Mouse (Mus musculus) frontal cortex, adult 2 months (tissue): ENCODE measurements at regions not wholly inside any gene's neighbourhood (a gene's known extent, or its start where the extent isn't known, plus 50 kb on each side); places are given as distances from the start of the nearest gene placed in this dataset.

ENCODE experiments used
- DNase-seq, 2 experiments: peaks; one replicate each; pipeline ENCODE4 v3.0.0; 2022; ENCODE audit warnings: low spot score in 1 of 2; ENCODE audit errors: extremely low spot score in 1 of 2

GRCm38 (mm10) chr11:34980210-34980609, 140.8 kb upstream of the Slit3 start:
- DNase-seq, result no peak

GRCm38 (mm10) chr11:34977861-34978260, 143.2 kb upstream of the Slit3 start:
- no peak for DNase-seq

GRCm38 (mm10) chr11:34975771-34976302, 142.4 kb upstream of the Spdl1 start:
- peak in 1 of 2 experiments; percentile 6 for DNase-seq

- DNase-seq, result no peak
These were observed 140.1 kb upstream of the Spdl1 start for GRCm38 (mm10) chr11:34973467-34973921.

- no peak for DNase-seq
These were observed 139.6 kb upstream of the Spdl1 start for GRCm38 (mm10) chr11:34973012-34973411.

- no peak for DNase-seq
These were observed 125.8 kb upstream of the Spdl1 start for GRCm38 (mm10) chr11:34959291-34959690.

GRCm38 (mm10) chr11:34941486-34942456, 108.3 kb upstream of the Spdl1 start:
- DNase-seq, result no peak

GRCm38 (mm10) chr11:34940151-34940550, 106.7 kb upstream of the Spdl1 start:
- DNase-seq, result no peak

- peak; percentile 39 to 53 for DNase-seq
These were observed 105.6 kb upstream of the Spdl1 start for GRCm38 (mm10) chr11:34939002-34939401.

GRCm38 (mm10) chr11:34932191-34932590, 98.8 kb upstream of the Spdl1 start:
- no peak for DNase-seq

GRCm38 (mm10) chr11:34917175-34917574, 83.7 kb upstream of the Spdl1 start:
- peak; percentile 24 to 27 for DNase-seq

- DNase-seq, result no peak
These were observed 76.4 kb upstream of the Spdl1 start for GRCm38 (mm10) chr11:34909841-34910240.

- no peak for DNase-seq
These were observed 70.8 kb upstream of the Spdl1 start for GRCm38 (mm10) chr11:34904271-34904670.

GRCm38 (mm10) chr11:34899400-34899799, 66.0 kb upstream of the Spdl1 start:
- DNase-seq, result no peak

GRCm38 (mm10) chr11:34895624-34896023, 62.2 kb upstream of the Spdl1 start:
- no peak for DNase-seq

- DNase-seq, result no peak
These were observed 55.1 kb upstream of the Spdl1 start for GRCm38 (mm10) chr11:34888374-34889136.

- no peak for DNase-seq
These were observed 54.1 kb upstream of the Spdl1 start for GRCm38 (mm10) chr11:34887587-34887986.
